Mouse (Mus musculus) cortical plate, adult 2 months (tissue): ENCODE measurements around the gene Pcbp4.

ENCODE experiments used
- CTCF ChIP-seq: fragments of 200-500 bp; IDR thresholded peaks from 2 replicates; pipeline ENCODE4 v1.5.1; 2011; ENCODE audit warnings: mild to moderate bottlenecking, control low read depth, low read length; ENCODE audit not compliant: insufficient read depth; ENCODE audit errors: extremely low read depth
- POLR2A ChIP-seq: fragments of 200-500 bp; IDR thresholded peaks from 2 replicates; pipeline ENCODE4 v1.6.1; 2011; ENCODE audit warnings: mild to moderate bottlenecking, low read length, control low read depth; ENCODE audit not compliant: insufficient read depth; ENCODE audit errors: extremely low read depth

DNA sequence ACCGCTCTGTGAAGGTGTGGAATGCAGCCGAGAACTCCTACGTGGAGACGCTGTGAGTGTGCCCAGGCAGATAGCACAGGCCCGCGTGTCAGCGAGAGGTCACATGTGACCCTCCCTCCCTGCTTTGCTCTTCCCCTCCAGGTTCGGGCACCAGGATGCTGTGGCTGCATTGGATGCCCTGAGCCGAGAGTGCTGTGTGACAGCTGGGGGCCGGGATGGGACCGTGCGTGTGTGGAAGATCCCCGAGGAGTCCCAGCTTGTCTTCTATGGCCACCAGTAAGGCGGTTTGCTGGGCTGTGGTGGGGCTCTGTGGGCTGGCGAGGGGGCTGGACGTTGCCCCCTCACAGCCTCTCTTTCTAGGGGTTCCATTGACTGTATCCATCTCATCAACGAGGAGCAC lies 30.5 kb downstream of the Pcbp4 start:
- TF ChIP-seq POLR2A (no peak), CTCF (no peak)
